Comparison of ENCODE assay signal across 2 mouse cellular contexts in the genomic region with DNA sequence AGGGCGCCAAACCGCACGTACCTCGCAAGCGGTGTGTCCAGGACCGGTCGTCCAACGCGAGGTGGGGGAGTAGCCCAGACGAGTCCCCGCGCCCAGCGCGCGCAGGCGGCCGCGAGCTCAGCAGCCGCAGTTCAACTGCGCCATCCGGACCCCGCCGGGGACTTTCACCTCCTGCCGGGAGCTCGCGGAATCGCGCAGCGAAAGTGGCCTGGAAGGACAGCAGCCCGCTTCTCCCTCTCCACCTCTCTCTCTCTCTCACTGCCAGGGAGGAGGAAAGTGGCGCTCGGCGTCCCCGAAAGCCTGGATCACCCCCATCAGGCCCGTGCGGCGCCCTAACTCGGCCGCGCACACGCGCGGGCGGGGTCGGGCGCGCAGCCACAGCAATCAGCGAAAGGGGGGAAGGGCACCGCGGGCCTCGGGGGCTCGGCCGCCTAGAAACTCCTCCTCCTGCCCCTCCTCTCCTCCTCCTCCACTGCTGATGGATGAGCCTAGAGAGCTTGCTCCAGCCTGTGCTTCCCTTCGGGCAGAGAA.
TF ChIP-seq lines count a peak whose summit lies in the region.

Gene Tgfbr3, minus strand, starts transcription at position 396 of the 531 bp plus-strand sequence.

TF ChIP-seq in C2C12, 6 proteins besides CTCF, POLR2A, EP300 and RAD21 (continued from another document):
- TF ChIP-seq MYOG (IDR thresholded peaks at IDR 0.05; ENCODE audit: control insufficient read depth, extremely low read depth, insufficient read length) (no peak), USF1 (IDR thresholded peaks at IDR 0.05; ENCODE audit: low read depth) (no peak), FOSL1 (IDR thresholded peaks at IDR 0.05; ENCODE audit: insufficient read depth, low read length, poor library complexity, severe bottlenecking) (no peak), CEBPB (IDR thresholded peaks at IDR 0.05; ENCODE audit: low read depth) (no peak)

TF ChIP-seq in myocyte, 11 proteins besides CTCF, POLR2A, EP300 and RAD21 (continued from another document):
- TF ChIP-seq MYOD1 (IDR thresholded peaks at IDR 0.05; ENCODE audit: control insufficient read depth in 1 of 3, insufficient read length in 2 of 3, low read depth in 2 of 3) (no peak), REST (IDR thresholded peaks at IDR 0.05; ENCODE audit: insufficient read depth, insufficient read length) (no peak), POLR2AphosphoS2 (IDR thresholded peaks at IDR 0.05; ENCODE audit: insufficient read length, low read depth) (no peak), MAX (IDR thresholded peaks at IDR 0.05; ENCODE audit: low read depth) (no peak), USF1 (IDR thresholded peaks at IDR 0.05; ENCODE audit: low read depth) (no peak), TCF3 (IDR thresholded peaks at IDR 0.05; ENCODE audit: insufficient read length, low read depth) (no peak), CEBPB (IDR thresholded peaks at IDR 0.05; ENCODE audit: insufficient read depth, poor library complexity, severe bottlenecking) (no peak), E2F4 (IDR thresholded peaks at IDR 0.05; ENCODE audit: insufficient read depth) (no peak), SRF (IDR thresholded peaks at IDR 0.05; ENCODE audit: control insufficient read depth, insufficient read length, low read depth) (no peak), TCF12 (IDR thresholded peaks at IDR 0.05; ENCODE audit: insufficient read depth, poor library complexity, severe bottlenecking) (no peak)
